Mouse (Mus musculus) hindbrain, embryonic 12.5 days (tissue): ENCODE measurements around the gene Dhrs7b. TPM values are rescaled to one million over a fixed set of nuclear protein-coding genes. Genes with fewer than 3 reads are reported as not detected.
A peak's percentile ranks its signal among the peaks of the same experiment; 100 is the strongest.
"Not testable (repeated sequence)": the region's sequence is repeated elsewhere in the genome, so short reads cannot be mapped to it uniquely, and the experiment has no call there.

Source experiments
- ATAC-seq: fragments of 200-750 bp; cut with Nextera tagmentation; 2 replicates; pipeline ENCODE4 v1.8.0; 2017; ENCODE audit warnings: moderate TSS enrichment; ENCODE audit not compliant: low FRiP score
- H3K27ac ChIP-seq: fragments of 300-500 bp; sonication (generic); 2 replicates; pipeline ENCODE4 v1.5.1; 2016; ENCODE audit warnings: mild to moderate bottlenecking
- H3K27me3 ChIP-seq: fragments of 300-500 bp; sonication (generic); 2 replicates; pipeline ENCODE4 v1.6.1; 2016; ENCODE audit warnings: mild to moderate bottlenecking
- H3K36me3 ChIP-seq: fragments of 300-500 bp; sonication (generic); 2 replicates; pipeline ENCODE4 v1.6.1; 2016; ENCODE audit warnings: mild to moderate bottlenecking
- H3K4me1 ChIP-seq: fragments of 300-500 bp; sonication (generic); 2 replicates; pipeline ENCODE4 v1.6.1; 2016
- H3K4me2 ChIP-seq: fragments of 300-500 bp; sonication (generic); replicated peaks from 2 replicates; pipeline ENCODE4 v1.6.1; 2016; ENCODE audit warnings: mild to moderate bottlenecking
- H3K4me3 ChIP-seq: fragments of 300-500 bp; sonication (generic); 2 replicates; pipeline ENCODE4 v1.5.1; 2016; ENCODE audit warnings: mild to moderate bottlenecking
- H3K9ac ChIP-seq: fragments of 300-500 bp; sonication (generic); 2 replicates; pipeline ENCODE4 v1.6.1; 2016; ENCODE audit warnings: mild to moderate bottlenecking, moderate library complexity
- H3K9me3 ChIP-seq: fragments of 300-500 bp; sonication (generic); replicated peaks from 2 replicates; pipeline ENCODE4 v1.6.1; 2016; ENCODE audit warnings: mild to moderate bottlenecking
- WGBS: fragments of 180-500 bp; shearing (Covaris S2); methylation state at CpG from one replicate; pipeline ENCODE4 v1.1.7; 2016; 5-methylcytosine and 5-hydroxymethylcytosine counted together
- polyA plus RNA-seq: library from polyadenylated mRNA; unstranded; fragments of >200 nt; fragmentation: Nextera tagmentation; extraction: Ambion mirVana; gene quantifications from 2 replicates; pipeline ENCODE4 v1.2.1, GENCODE M21; 2016

Dhrs7b gene
- polyA plus RNA-seq, 1 experiment from 2014 or later: 30.4 TPM

DNA sequence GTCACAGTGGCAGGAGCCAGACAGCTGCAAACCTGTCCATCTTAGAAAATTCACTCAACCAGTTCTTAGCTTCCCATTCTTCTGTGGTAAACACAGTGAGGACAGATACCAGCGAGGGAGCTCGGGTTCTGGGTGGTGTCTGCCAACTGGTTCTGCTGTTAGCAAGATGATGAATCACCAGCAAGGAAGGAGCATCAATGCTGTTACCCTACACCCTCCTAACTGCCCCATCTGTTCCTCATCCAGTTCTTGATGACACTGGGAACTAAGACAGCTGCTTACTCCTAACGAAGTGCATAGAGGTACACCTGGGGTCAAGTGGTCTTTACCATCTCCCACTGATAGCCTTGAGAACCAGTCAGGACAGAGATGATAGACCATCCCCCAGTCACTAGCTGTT, 26.2 kb downstream of the Dhrs7b start:
- H3K4me1 ChIP-seq: no peaks in the 10 kb centered on the region
- H3K9ac ChIP-seq: no peak overlapping the region
- H3K36me3 ChIP-seq: peaks cover 72% of the 10 kb centered on the region
- no peak overlapping the region for H3K4me2 ChIP-seq
- 75% methylated on average over 3 of the region's 3 CpGs for WGBS
- no peaks in the 10 kb centered on the region for H3K9me3 ChIP-seq
- H3K27ac ChIP-seq: no peak overlapping the region
- no peaks in the 10 kb centered on the region for H3K27me3 ChIP-seq
- H3K4me3 ChIP-seq: no peak overlapping the region
- ATAC-seq: no peak

- Histone ChIP-seq H3K9ac (no peak overlapping the region), H3K9me3 (no peaks in the 10 kb centered on the region), H3K27me3 (no peaks in the 10 kb centered on the region), H3K4me3 (no peak overlapping the region), H3K27ac (no peak overlapping the region), H3K4me1 (peaks cover 6% of the 10 kb centered on the region; the same call in 1 of the 2 replicates), H3K4me2 (no peak overlapping the region), H3K36me3 (peaks cover 59% of the 10 kb centered on the region)
- ATAC-seq: no peak
- WGBS: 92% methylated on average over 3 of the region's 3 CpGs
Observed at GRCm38 (mm10) chr11:60861993-60862392, 31.6 kb downstream of the Dhrs7b start.

DNA sequence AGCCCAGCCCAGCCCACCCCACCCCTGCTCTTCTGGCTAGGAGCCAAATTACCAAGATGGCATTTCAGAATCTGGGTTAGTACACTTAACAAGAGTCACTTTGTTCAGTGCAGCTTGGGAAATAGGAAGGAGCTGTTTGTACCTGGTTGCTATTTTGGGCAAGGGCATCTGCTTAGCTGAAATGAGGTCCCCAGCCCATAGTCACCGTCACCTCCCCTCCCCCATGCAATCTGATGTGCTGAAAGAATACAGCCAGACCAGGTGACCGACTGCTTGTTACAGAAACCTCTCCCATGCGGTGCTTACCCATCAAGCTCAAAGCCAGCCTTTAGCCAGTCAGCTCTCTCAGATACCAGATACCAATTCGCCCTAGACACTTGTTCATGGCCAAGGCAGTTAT, 32.8 kb downstream of the Dhrs7b start:
- Histone ChIP-seq H3K4me2 (no peak overlapping the region), H3K4me3 (no peak overlapping the region), H3K36me3 (peaks cover 49% of the 10 kb centered on the region), H3K27ac (no peak overlapping the region), H3K4me1 (peaks cover 11% of the 10 kb centered on the region), H3K27me3 (no peaks in the 10 kb centered on the region), H3K9ac (no peak overlapping the region), H3K9me3 (no peaks in the 10 kb centered on the region)
- ATAC-seq: no peak
- 85% methylated on average over 4 of the region's 4 CpGs for WGBS

GRCm38 (mm10) chr11:60864166-60864565, 33.7 kb downstream of the Dhrs7b start:
- H3K4me3 ChIP-seq: no peak overlapping the region
- H3K36me3 ChIP-seq: peaks cover 43% of the 10 kb centered on the region
- no peaks in the 10 kb centered on the region for H3K9me3 ChIP-seq
- H3K27me3 ChIP-seq: no peaks in the 10 kb centered on the region
- ATAC-seq: no peak
- H3K4me1 ChIP-seq: peaks cover 12% of the 10 kb centered on the region
- no peak overlapping the region for H3K27ac ChIP-seq
- WGBS: 91% methylated on average over 2 of the region's 2 CpGs
- H3K4me2 ChIP-seq: no peak overlapping the region
- H3K9ac ChIP-seq: no peak overlapping the region

DNA sequence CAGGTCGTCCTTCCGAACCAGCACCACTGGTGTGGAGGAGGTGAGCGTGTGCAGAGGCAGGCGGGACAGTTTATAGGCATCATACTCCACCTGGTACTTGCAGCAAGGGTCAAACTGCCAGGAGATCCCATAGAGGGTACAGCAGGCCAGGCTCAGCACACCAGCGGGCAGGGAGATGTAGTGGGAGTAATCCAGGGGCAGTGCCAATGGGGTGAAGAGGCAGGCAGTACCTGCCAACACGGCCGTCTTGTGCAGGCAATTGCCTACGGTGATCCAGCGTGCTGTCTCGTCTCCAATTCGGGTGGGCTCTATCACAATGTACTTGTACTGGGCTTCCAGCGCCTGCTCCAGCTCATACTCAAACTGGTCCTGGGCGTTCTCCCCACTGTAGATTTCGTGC, 34.5 kb downstream of the Dhrs7b start:
- H3K36me3 ChIP-seq: peaks cover 44% of the 10 kb centered on the region
- H3K9me3 ChIP-seq: no peaks in the 10 kb centered on the region
- H3K9ac ChIP-seq: no peak overlapping the region
- 93% methylated on average over 14 of the region's 14 CpGs for WGBS
- ATAC-seq: no peak
- peaks cover 12% of the 10 kb centered on the region for H3K4me1 ChIP-seq
- H3K27me3 ChIP-seq: no peaks in the 10 kb centered on the region
- no peak overlapping the region for H3K4me2 ChIP-seq
- no peak overlapping the region for H3K27ac ChIP-seq
- no peak overlapping the region for H3K4me3 ChIP-seq

DNA sequence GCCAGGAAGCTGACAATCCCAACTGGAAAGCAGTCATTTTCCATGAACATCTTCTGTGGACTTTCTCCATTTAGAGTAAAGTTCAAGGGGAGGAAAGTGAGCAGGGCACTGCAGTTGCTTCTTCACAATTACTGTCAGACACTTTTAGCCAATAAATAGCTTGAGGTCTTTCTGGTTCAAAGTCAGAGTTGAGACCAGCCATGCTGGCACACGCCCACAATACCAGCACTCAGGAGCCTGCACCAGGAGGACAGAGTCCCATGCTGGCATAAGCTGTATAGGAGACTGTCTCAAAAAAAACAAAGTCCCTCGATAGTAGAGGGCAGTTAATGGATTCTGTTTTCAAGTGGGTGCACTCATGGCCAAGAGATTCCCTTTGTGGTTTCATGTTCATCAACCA, 35.6 kb downstream of the Dhrs7b start:
- peaks cover 12% of the 10 kb centered on the region for H3K4me1 ChIP-seq
- no peak overlapping the region for H3K4me2 ChIP-seq
- no peak overlapping the region for H3K9ac ChIP-seq
- no peak for ATAC-seq
- H3K27me3 ChIP-seq: no peaks in the 10 kb centered on the region
- 81% methylated on average over 2 of the region's 2 CpGs for WGBS
- H3K36me3 ChIP-seq: peaks cover 44% of the 10 kb centered on the region
- no peak overlapping the region for H3K4me3 ChIP-seq
- no peaks in the 10 kb centered on the region for H3K9me3 ChIP-seq
- H3K27ac ChIP-seq: no peak overlapping the region

DNA sequence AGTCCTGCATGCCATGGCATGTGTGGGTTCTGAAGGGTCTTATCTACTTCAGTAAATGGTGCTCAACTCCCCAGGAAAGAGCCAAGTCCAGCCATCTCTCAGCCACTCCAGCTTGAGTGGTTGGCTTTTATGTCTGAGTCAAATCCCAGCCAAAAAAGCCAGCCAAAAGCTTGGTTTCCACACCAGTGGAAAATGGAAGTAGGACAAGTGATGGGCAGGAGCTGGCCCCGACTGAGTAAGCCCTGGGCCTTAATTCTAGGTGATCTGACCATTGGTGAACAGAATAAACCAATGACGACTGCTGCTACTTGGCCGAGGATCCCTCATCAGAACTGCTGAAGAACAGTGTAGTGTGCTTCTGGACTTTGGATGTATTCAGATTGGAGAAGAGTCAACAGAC, 37.0 kb downstream of the Dhrs7b start:
- ATAC-seq: no peak
- no peaks in the 10 kb centered on the region for H3K27me3 ChIP-seq
- no peak overlapping the region for H3K9ac ChIP-seq
- WGBS: 87% methylated on average over 3 of the region's 3 CpGs
- H3K4me3 ChIP-seq: no peak overlapping the region
- peaks cover 31% of the 10 kb centered on the region for H3K36me3 ChIP-seq
- H3K4me1 ChIP-seq: peaks cover 12% of the 10 kb centered on the region
- H3K27ac ChIP-seq: no peak overlapping the region
- no peak overlapping the region for H3K4me2 ChIP-seq
- no peaks in the 10 kb centered on the region for H3K9me3 ChIP-seq

- WGBS: 57% methylated on average over 8 of the region's 8 CpGs
- Histone ChIP-seq H3K4me1 (peaks cover 12% of the 10 kb centered on the region), H3K4me3 (no peak overlapping the region), H3K4me2 (no peak overlapping the region), H3K27ac (no peak overlapping the region), H3K9me3 (no peaks in the 10 kb centered on the region), H3K36me3 (peaks cover 30% of the 10 kb centered on the region), H3K27me3 (no peaks in the 10 kb centered on the region), H3K9ac (no peak overlapping the region)
- no peak for ATAC-seq
Observed at GRCm38 (mm10) chr11:60867904-60868303, 37.5 kb downstream of the Dhrs7b start.

- Histone ChIP-seq H3K4me1 (peaks cover 14% of the 10 kb centered on the region), H3K36me3 (peaks cover 16% of the 10 kb centered on the region)
- H3K4me3 ChIP-seq, H3K27ac ChIP-seq, ATAC-seq, H3K9ac ChIP-seq, H3K4me2 ChIP-seq, H3K27me3 ChIP-seq, H3K9me3 ChIP-seq: not testable (repeated sequence)
- 93% methylated on average over 6 of the region's 6 CpGs for whole genome bisulfite sequencing
Observed at GRCm38 (mm10) chr11:60869471-60869870, 39.0 kb downstream of the Dhrs7b start.

- no peak overlapping the region for H3K4me3 ChIP-seq
- ATAC-seq: no peak
- peaks cover 31% of the 10 kb centered on the region for H3K4me1 ChIP-seq
- no peak overlapping the region for H3K4me2 ChIP-seq
- no peak overlapping the region for H3K27ac ChIP-seq
- no peaks in the 10 kb centered on the region for H3K9me3 ChIP-seq
- H3K9ac ChIP-seq: no peak overlapping the region
- 0 out of 2 replicates have a peak, but pooled peaks cover 8% of the 10 kb centered on the region for H3K36me3 ChIP-seq
- no peaks in the 10 kb centered on the region for H3K27me3 ChIP-seq
- 85% methylated on average over 4 of the region's 4 CpGs for WGBS
Observed at GRCm38 (mm10) chr11:60871409-60871808, 41.0 kb downstream of the Dhrs7b start.

DNA sequence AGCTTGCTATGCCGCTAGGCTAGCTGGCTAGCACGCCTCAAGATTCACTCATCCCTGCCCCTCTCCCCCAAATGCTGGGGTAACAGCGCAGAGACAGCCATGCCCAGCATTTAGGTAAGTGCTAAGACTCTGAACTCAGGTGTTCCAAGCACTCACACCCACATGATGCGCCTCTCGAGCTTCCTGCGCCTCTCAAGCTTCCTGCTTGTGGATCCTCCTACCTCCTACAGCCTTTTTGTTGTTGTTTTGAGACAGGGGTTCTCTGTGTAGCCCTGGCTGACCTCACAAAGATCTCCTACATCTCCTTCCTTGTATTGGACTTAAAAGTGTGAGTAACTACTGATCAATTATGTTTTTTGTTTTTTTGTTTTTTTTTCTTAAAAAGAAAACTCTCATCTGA, 42.7 kb downstream of the Dhrs7b start:
- Histone ChIP-seq H3K36me3 (0 out of 2 replicates have a peak, but pooled peaks cover 8% of the 10 kb centered on the region), H3K4me3 (no peak overlapping the region), H3K4me1 (peaks cover 41% of the 10 kb centered on the region), H3K27me3 (no peaks in the 10 kb centered on the region), H3K9me3 (no peaks in the 10 kb centered on the region), H3K4me2 (no peak overlapping the region), H3K27ac (0 out of 2 replicates have a peak overlapping the region, but pooled peaks have one; percentile 35), H3K9ac (no peak overlapping the region)
- 87% methylated on average over 6 of the region's 6 CpGs for WGBS
- no peak for ATAC-seq

GRCm38 (mm10) chr11:60878056-60878612, 47.7 kb downstream of the Dhrs7b start:
- Histone ChIP-seq H3K9ac (peak overlapping the region; percentile 95), H3K4me1 (peaks cover 44% of the 10 kb centered on the region)

GRCm38 (mm10) chr11:60878675-60879294, 48.4 kb downstream of the Dhrs7b start, which contains the start of gene Tmem11:
Gene Tmem11, minus strand, starts transcription at chr11:60879272.
- Histone ChIP-seq H3K27ac (peak within 1 kb of the TSS; percentile 95), H3K36me3 (no peaks in the 10 kb centered on the region), H3K27me3 (no peaks in the 10 kb centered on the region), H3K4me1 (peaks cover 41% of the 10 kb centered on the region), H3K9me3 (no peaks in the 10 kb centered on the region), H3K9ac (peak within 1 kb of the TSS; percentile 95), H3K4me2 (peak within 1 kb of the TSS; percentile 77), H3K4me3 (peak within 1 kb of the TSS; percentile 95)
- peak; percentile 99 for ATAC-seq
- WGBS: under 1% methylated on average over 52 of the region's 62 CpGs

More at GRCm38 (mm10) chr11:60878056-60878612, 47.7 kb downstream of the Dhrs7b start:
- Histone ChIP-seq H3K36me3 (no peaks in the 10 kb centered on the region), H3K27ac (peak overlapping the region; percentile 95), H3K27me3 (no peaks in the 10 kb centered on the region), H3K9me3 (no peaks in the 10 kb centered on the region), H3K4me3 (peak overlapping the region; percentile 95), H3K4me2 (peak overlapping the region; percentile 77)
- ATAC-seq: peak; percentile 73
- under 1% methylated on average over 47 of the region's 52 CpGs for WGBS
